Comparison of ENCODE assay signal across 8 mouse cellular contexts in the genomic region with DNA sequence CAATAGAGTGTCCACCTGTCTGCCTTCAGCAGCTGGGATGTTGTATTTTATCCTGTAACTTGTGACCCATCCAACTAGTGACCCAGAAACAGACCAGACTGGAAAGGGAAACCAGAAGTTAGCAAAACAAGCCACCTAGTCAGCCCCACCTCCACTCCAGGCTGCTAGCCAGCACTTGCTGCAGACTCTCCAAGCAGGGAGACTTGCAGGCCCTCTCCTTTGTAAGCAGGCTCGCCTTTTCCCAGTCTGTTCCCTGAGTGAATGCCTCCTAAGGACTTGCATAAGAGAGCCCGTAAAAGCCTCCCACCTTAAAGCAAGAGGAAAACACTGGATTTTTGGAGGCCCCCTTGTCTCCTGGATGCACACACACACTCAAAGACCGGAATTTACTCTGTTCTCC. TPM values are rescaled to one million over a fixed set of nuclear protein-coding genes. Genes with fewer than 3 reads are reported as not detected.
DNase-seq lines count a peak whose midpoint lies in the region; ATAC-seq and TF ChIP-seq lines count a peak whose summit lies in the region.

No protein-coding gene starts in this region.

- no peak overlapping the region for H3K4me2 ChIP-seq in heart, embryonic 11.5 days
- no peak overlapping the region for H3K4me2 ChIP-seq in kidney, postnatal 0 days (ENCODE audit: low read length)
- no peak overlapping the region for H3K4me2 ChIP-seq in neural tube, embryonic 15.5 days
- no peak overlapping the region for H3K4me2 ChIP-seq in forebrain, embryonic 15.5 days (replicated peaks)
- H3K4me2 ChIP-seq in forebrain, embryonic 13.5 days: no peak overlapping the region

- no peaks in the 10 kb centered on the region for H3K9me3 ChIP-seq in heart, embryonic 11.5 days (replicated peaks; ENCODE audit: control insufficient read depth, low read length)
- no peaks in the 10 kb centered on the region for H3K9me3 ChIP-seq in kidney, postnatal 0 days (replicated peaks; ENCODE audit: low read length)
- H3K9me3 ChIP-seq in neural tube, embryonic 15.5 days (replicated peaks): no peaks in the 10 kb centered on the region
- no peaks in the 10 kb centered on the region for H3K9me3 ChIP-seq in forebrain, embryonic 15.5 days
- H3K9me3 ChIP-seq in forebrain, embryonic 13.5 days (replicated peaks): no peaks in the 10 kb centered on the region

- no peaks in the 10 kb centered on the region for H3K36me3 ChIP-seq in heart, embryonic 11.5 days (ENCODE audit: control insufficient read depth, insufficient read depth, low read length)
- H3K36me3 ChIP-seq in kidney, postnatal 0 days (ENCODE audit: insufficient read depth, low read length): no peaks in the 10 kb centered on the region
- H3K36me3 ChIP-seq in neural tube, embryonic 15.5 days: no peaks in the 10 kb centered on the region
- H3K36me3 ChIP-seq in forebrain, embryonic 15.5 days: no peaks in the 10 kb centered on the region
- 0 out of 2 replicates have a peak, but pooled peaks cover 5% of the 10 kb centered on the region for H3K36me3 ChIP-seq in forebrain, embryonic 13.5 days (ENCODE audit: poor library complexity, severe bottlenecking)

- H3K4me1 ChIP-seq in heart, embryonic 11.5 days (ENCODE audit: control insufficient read depth, insufficient read depth, low read length): peaks cover 54% of the 10 kb centered on the region
- H3K4me1 ChIP-seq in kidney, postnatal 0 days (replicated peaks; ENCODE audit: insufficient read depth, low read length): peaks cover 40% of the 10 kb centered on the region
- H3K4me1 ChIP-seq in neural tube, embryonic 15.5 days: peaks cover 30% of the 10 kb centered on the region
- peaks cover 13% of the 10 kb centered on the region for H3K4me1 ChIP-seq in forebrain, embryonic 15.5 days
- peaks cover 9% of the 10 kb centered on the region for H3K4me1 ChIP-seq in forebrain, embryonic 13.5 days

- TF ChIP-seq CTCF in kidney, postnatal 0 days (IDR thresholded peaks at IDR 0.05; ENCODE audit: low read depth): no peak

- H3K4me3 ChIP-seq in heart, embryonic 11.5 days (ENCODE audit: low read depth, low read length): no peak overlapping the region
- H3K4me3 ChIP-seq in kidney, postnatal 0 days (replicated peaks; ENCODE audit: low read depth, low read length): no peak overlapping the region
- no peak overlapping the region for H3K4me3 ChIP-seq in neural tube, embryonic 15.5 days (replicated peaks)
- H3K4me3 ChIP-seq in forebrain, embryonic 15.5 days: no peak overlapping the region
- H3K4me3 ChIP-seq in forebrain, embryonic 13.5 days: no peak overlapping the region

- DNase-seq in frontal cortex, adult 2 months (ENCODE audit: extremely low spot score in 1 of 2, low spot score in 1 of 2): peak; percentile 37 to 70
- DNase-seq in frontal cortex, postnatal 10 days (ENCODE audit: low spot score in 2 of 2): no peak
- DNase-seq in adrenal gland, postnatal 36 days: peak; percentile 62 to 84
- DNase-seq in kidney, postnatal 0 days (ENCODE audit: low spot score): peak; percentile 75

- H3K9ac ChIP-seq in heart, embryonic 11.5 days (ENCODE audit: low read depth, low read length): no peak overlapping the region
- no peak overlapping the region for H3K9ac ChIP-seq in kidney, postnatal 0 days (ENCODE audit: low read depth, low read length)
- no peak overlapping the region for H3K9ac ChIP-seq in neural tube, embryonic 15.5 days (replicated peaks)
- no peak overlapping the region for H3K9ac ChIP-seq in forebrain, embryonic 15.5 days (replicated peaks)
- H3K9ac ChIP-seq in forebrain, embryonic 13.5 days: no peak overlapping the region

- WGBS in heart, embryonic 11.5 days (ENCODE audit: insufficient replicate concordance): 38% methylated on average over 3 of the region's 3 CpGs
- WGBS in kidney, postnatal 0 days: 24% methylated on average over 3 of the region's 3 CpGs
- 45% methylated on average over 3 of the region's 3 CpGs for WGBS in neural tube, embryonic 15.5 days
- 63% methylated on average over 3 of the region's 3 CpGs for WGBS in forebrain, embryonic 15.5 days
- 63% methylated on average over 3 of the region's 3 CpGs for WGBS in forebrain, embryonic 13.5 days

- ATAC-seq in heart, embryonic 11.5 days (replicated peaks; ENCODE audit: insufficient number of reproducible peaks, low FRiP score, low TSS enrichment): no peak
- ATAC-seq in kidney, postnatal 0 days (replicated peaks; ENCODE audit: low FRiP score, low read depth): no peak; the same call in 1 of the 2 replicates
- ATAC-seq in neural tube, embryonic 15.5 days (ENCODE audit: low FRiP score): no peak
- ATAC-seq in forebrain, embryonic 15.5 days (replicated peaks): no peak
- no peak for ATAC-seq in forebrain, embryonic 13.5 days

- H3K27me3 ChIP-seq in heart, embryonic 11.5 days (ENCODE audit: control insufficient read depth, insufficient read depth, low read length): no peaks in the 10 kb centered on the region
- H3K27me3 ChIP-seq in kidney, postnatal 0 days (ENCODE audit: insufficient read depth, low read length): no peaks in the 10 kb centered on the region
- no peaks in the 10 kb centered on the region for H3K27me3 ChIP-seq in neural tube, embryonic 15.5 days (replicated peaks)
- H3K27me3 ChIP-seq in forebrain, embryonic 15.5 days: no peaks in the 10 kb centered on the region
- no peaks in the 10 kb centered on the region for H3K27me3 ChIP-seq in forebrain, embryonic 13.5 days

- peak overlapping the region; percentile 91 for H3K27ac ChIP-seq in heart, embryonic 11.5 days (ENCODE audit: low read depth, low read length)
- H3K27ac ChIP-seq in kidney, postnatal 0 days: peak overlapping the region; percentile 82
- H3K27ac ChIP-seq in neural tube, embryonic 15.5 days (replicated peaks): peak overlapping the region; percentile 54
- H3K27ac ChIP-seq in forebrain, embryonic 15.5 days (replicated peaks): no peak overlapping the region; the same call in 1 of the 2 replicates
- H3K27ac ChIP-seq in forebrain, embryonic 13.5 days: no peak overlapping the region

RNA-seq across cellular contexts. Expression of gene Atp2a2, which starts 27.3 kb away (rescaled TPM):
- 269 and 275 TPM in 2 replicates for polyA plus RNA-seq in frontal cortex, adult 2 months (2012; rRNA removed)
- total RNA-seq in adrenal gland, postnatal 36 days (2021): 100 to 1,000 TPM; 195 to 199 TPM
- polyA plus RNA-seq in heart, embryonic 11.5 days (2014; fragmentation: Nextera tagmentation; extraction: Ambion mirVana): 255 and 272 TPM in 2 replicates
- polyA plus RNA-seq in kidney, postnatal 0 days (2015; fragmentation: Nextera tagmentation; extraction: Ambion mirVana): 37.8 and 38.5 TPM in 2 replicates
- polyA plus RNA-seq in neural tube, embryonic 15.5 days (2015; fragmentation: Nextera tagmentation; extraction: Ambion mirVana): 49.4 and 52.0 TPM in 2 replicates
- 38.5 and 39.1 TPM in 2 replicates for polyA plus RNA-seq in forebrain, embryonic 15.5 days (2015; fragmentation: Nextera tagmentation; extraction: Ambion mirVana)
- polyA plus RNA-seq in forebrain, embryonic 13.5 days (2015; fragmentation: Nextera tagmentation; extraction: Ambion mirVana): 32.2 and 34.2 TPM in 2 replicates

Comparison
In these comparisons a context has a peak if more than half of its experiments do, and no peak if none do; other contexts are left out.
1. DNase-seq: peak in frontal cortex, adult 2 months (2 of 2), adrenal gland, postnatal 36 days (2 of 2) and kidney, postnatal 0 days (single experiment); none in frontal cortex, postnatal 10 days (0 of 2).
2. H3K27ac ChIP-seq: peak in heart, embryonic 11.5 days (single experiment), kidney, postnatal 0 days (single experiment) and neural tube, embryonic 15.5 days (single experiment); none in forebrain, embryonic 15.5 days (single experiment) and forebrain, embryonic 13.5 days (single experiment).